Mouse (Mus musculus): ENCODE measurements around the gene Osbpl10.

Gene Osbpl10

GRCm38 (mm10) chr9:115034788-115035187 is 56.4 kb downstream of the Osbpl10 start:
- DNase-seq = no peak

DNA sequence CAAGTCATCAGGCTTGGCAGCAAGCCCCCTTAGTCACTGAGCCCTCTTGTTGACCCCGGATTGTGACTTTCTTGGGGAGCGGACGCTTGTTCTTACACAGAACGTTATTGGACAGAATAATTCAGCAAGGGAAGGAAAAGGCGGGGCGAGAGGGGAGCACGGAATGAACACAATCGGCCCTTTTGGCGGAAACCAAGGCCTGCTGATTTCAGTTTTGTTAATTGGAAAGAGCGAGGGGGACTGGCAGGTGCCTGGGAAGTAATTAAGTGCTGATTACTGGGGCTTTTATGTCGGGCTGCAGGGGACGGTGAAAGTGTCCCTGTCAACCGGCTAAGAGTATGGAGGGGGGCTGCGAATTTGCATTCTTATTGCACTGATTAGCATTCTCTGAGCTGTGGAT is 59.8 kb downstream of the Osbpl10 start:
- peak in 1 of 2 experiments; percentile 15 for DNase-seq

GRCm38 (mm10) chr9:115038686-115039085 is 60.3 kb downstream of the Osbpl10 start:
- DNase-seq = no peak

GRCm38 (mm10) chr9:115039245-115039644 is 60.9 kb downstream of the Osbpl10 start:
- no peak for DNase-seq

GRCm38 (mm10) chr9:115042571-115042970 is 64.2 kb downstream of the Osbpl10 start:
- DNase-seq = no peak

- no peak for DNase-seq
These were observed 64.8 kb downstream of the Osbpl10 start for GRCm38 (mm10) chr9:115042971-115043706.

GRCm38 (mm10) chr9:115043881-115044770 is 65.8 kb downstream of the Osbpl10 start:
- peak in 1 of 2 experiments; percentile 14 for DNase-seq

DNA sequence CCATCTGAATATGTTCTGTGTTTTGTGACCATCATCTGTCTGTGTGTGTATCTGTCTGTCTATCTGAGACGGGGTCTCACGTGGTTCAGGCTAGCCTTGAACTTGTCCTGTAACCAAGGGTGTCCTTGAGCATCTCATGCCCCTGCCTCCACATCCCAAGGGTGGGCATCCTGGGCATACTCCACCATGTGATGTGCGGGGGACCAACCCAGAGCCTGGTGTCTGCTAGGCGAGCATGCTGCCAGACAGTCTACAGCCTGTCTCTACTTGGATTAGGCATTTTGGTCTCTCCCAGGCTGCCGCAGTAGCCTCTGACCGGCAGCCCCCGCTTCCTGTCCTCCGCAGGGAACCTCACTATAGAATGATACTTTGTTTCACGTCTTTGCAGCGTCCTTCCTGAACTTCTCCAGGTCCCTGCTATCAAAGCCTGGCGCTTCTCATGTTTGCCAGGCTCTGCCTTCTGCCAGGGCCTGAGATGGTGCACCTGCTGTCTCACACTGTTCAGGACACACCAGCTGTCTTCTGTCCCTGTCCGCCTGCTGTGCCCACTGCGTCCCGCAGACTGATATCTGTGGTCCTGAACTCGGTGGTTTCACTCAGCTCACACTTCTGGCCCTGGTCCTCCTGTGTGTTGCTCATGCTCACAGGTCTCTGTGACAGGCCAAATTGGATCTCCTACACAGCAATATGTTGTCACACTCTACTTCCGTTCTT is 66.9 kb downstream of the Osbpl10 start:
- no peak for DNase-seq

DNA sequence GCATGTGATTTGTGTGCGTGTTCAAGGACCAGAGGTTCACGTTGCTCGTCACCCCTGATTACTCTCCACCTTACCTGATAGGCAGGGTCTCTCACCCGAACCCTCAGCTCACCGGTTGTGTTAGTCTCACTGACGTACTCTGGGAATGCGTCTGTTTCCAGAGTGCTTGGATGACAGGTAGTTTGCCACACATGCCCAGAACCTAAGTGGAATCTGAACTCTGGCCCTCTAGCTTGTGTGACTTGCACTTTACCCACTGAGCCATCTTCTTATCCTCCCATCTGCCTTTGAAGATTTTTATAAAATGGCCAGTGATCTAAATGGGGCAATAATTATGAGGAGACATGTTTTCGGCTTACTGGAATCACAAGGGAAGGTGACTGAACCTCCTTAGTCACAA is 68.3 kb downstream of the Osbpl10 start:
- peak; percentile 38 to 66 for DNase-seq

DNA sequence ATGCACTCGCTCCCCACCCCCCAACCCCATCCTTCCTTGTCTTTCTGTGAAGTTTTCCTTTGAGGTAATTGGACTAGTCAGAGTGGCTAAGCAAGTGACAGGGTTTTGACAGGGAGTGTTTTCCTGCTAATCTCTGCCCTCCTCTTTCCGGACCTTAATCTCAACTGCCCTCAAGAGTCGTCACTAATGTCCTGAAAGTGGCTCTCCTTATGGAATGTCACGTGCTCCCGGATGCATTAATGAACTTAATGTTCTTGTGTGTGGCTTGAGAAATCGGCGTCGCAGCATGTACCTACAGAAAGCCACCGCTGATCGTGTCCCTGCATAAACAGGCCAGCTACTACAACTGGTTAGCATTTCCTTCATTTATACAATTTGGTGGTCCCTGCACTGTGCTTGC is 70.0 kb downstream of the Osbpl10 start:
- peak; percentile 7 to 46 for DNase-seq

DNA sequence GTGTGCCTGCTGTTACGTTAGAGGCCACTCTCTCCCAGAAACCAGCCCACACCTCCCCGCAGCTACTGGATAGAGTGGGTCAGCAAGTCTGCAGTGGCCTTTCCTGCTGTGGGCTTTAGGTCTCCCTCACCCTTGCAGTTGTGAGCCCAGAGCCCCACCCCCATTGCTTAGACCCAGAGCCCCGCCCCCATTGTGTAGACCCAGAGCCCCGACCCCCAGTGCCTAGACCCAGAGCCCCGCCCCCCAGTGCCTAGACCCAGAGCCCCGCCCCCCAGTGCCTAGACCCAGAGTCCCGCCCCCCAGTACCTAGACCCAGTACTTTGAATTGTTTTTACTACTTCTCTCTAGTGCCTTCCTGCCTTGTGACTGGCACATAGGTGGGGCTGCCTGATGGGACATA is 70.5 kb downstream of the Osbpl10 start:
- no peak for DNase-seq

DNA sequence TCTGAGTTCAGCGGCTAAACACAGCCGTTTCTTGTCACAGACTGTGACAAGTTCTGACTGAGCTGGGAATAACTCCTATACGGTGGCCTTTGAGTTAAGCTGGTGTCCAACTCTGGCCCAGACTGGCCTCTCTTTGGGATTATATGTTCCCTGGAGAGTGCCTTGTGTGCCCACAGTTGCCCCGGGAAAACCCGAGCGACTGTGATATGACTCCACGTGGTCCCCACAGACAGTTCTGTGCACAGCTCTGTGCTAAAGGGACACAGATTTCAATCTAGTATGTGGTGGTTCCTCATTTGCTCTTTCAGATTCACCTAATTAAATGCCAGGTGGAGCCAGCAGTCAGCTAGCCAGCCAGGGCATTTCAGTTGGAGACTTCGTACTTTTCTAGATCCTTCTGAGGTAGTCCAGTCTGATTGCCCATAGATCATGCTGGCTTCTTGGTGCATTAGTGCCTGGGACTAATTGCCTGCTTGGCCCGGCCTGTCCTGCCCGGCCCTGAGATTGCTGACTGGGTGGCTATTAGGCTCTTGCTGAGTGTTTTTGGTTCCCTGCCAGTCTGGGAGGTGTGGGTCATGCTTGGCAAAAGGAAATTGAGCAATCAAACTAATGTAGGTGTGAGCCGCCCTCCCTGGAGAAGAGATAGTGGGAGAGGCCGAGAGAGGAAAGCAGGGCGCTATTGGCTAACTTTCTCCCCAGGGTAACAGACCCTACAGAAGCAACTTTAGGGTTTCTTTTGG is 71.8 kb downstream of the Osbpl10 start:
- peak; percentile 88 to 94 for DNase-seq

DNA sequence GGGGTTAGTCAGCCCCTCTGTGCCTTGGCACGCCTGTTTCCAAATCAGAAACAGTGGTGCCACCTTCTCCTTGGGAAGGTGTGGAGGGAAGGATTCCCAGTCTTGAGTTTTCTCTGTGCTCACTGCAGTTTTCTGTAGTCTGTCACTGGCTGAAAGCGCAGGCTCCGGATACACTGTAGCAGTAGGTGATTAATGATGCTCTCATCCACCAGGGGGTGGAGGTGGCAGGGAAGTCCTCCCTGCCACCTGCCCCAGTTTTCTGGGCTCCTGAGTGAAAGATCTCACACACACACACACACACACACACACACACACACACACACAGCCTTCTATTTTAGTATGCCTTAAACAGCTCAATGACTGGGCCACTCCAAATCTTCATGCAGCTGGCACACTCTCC is 73.6 kb downstream of the Osbpl10 start:
- DNase-seq = no peak

DNA sequence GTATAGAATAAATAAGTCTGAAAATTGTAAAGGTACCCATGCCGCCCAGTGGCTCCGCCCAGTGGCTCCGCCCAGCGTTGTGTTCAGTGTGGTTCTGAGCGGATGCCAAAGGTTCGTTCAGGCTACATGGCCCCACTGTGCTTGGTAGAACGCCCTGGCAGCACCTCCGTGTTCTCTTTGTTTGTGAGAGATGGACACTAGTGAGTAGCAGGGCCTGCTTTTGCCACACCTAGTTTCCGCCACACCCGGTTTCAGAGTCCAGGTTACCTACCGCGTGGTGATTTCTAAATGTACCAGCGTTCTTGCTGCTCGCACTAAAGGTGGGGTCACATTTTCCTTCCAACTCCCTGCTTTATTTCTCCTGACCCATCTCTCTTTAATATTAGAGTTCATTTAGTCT is 75.4 kb downstream of the Osbpl10 start:
- peak in 1 of 2 experiments; percentile 39 for DNase-seq

DNA sequence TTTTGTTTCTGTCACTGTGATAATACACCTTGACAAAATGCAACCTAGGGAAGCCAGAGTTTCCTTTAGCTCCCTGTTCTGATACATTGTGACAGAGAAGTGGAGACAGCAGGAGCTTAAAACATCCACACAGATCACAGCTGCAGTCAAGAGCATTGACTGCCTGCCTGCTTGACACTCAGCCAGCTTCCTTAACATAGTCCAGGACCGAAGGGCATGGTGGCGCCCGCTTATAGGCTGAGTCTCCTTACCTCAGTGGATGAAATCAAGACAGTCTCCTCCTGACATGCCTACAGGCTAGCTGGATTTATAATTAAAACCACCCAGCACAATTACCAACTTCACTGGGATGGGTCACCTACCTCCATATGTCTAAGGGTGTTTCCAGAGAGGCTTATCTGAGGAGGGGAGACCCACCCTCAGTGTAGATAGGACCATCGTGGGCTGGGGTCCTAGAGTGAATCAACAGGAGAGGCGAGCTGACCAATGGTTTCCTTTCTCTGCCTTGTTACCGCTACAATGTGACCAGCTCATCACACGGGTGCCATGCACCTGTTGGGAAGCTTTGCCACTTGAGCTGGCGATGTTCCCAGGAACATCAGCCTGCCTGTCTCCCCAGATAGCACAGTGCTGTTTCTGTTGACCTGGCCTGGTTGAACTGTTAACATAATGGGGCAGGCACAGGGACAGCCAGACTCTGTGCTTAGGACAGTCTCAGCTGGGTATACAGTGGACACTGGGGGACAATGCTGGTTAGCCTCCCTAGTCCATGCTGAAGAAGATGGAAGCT is 76.9 kb downstream of the Osbpl10 start:
- DNase-seq = peak in 1 of 2 experiments; percentile 38

DNA sequence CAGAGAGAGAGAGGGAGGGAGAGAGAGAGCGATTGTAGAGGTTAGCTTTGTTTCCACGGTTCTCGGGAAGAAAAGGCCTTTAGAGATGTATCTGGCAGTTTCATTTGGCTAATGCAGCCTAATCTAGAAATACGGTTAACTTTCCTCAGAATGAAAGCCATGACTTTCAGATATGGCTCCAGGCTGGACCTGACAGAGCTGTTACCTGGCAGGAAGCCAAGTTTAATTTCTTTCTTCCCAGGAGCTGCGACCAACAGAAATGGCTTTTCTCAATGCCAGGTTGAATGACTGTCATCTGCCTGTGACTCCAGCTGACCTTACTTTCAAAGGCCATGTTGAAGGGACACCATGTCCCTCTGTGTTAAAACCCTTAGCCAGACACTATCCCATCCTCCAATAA is 80.4 kb downstream of the Osbpl10 start:
- DNase-seq = no peak

DNA sequence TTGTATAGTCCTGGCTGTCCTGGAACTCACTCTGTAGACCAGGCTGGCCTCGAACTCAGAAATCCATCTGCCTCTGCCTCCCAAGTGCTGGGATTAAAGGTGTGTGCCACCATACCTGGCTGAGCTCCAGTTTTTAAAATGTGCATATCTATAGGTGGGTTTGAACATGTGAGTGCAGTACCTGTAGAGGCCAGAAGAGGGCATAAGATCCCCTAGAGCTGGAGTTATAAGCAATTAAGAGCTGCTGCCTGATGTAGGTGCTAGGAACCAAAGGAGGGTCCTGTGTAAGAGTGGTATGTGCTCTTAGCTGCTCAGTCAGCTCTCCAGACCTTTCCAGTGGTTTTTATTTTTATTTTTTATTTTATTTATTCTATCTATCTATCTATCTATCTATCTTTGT is 86.5 kb downstream of the Osbpl10 start:
- no peak for DNase-seq

GRCm38 (mm10) chr9:115067071-115067470 is 88.7 kb downstream of the Osbpl10 start:
- DNase-seq = no peak

DNA sequence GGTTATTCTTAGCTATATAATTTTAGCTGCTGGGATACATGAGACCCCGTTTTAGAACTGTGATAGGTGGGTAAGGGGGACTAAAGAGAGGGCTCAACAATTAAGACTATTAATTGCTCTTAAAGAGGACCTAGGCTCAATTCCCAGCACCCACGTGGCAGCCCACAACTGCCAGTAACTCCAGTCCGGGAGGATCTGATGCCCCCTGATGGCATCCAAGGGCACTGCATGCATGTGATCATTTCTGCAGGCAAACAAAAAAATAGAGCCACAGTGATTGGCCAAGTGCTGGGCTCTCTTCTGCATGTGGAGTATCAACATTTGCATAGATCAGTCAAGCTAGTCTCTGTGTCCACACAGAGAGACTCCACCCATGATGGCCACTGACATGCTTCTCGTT is 96.8 kb downstream of the Osbpl10 start:
- no peak for DNase-seq

DNA sequence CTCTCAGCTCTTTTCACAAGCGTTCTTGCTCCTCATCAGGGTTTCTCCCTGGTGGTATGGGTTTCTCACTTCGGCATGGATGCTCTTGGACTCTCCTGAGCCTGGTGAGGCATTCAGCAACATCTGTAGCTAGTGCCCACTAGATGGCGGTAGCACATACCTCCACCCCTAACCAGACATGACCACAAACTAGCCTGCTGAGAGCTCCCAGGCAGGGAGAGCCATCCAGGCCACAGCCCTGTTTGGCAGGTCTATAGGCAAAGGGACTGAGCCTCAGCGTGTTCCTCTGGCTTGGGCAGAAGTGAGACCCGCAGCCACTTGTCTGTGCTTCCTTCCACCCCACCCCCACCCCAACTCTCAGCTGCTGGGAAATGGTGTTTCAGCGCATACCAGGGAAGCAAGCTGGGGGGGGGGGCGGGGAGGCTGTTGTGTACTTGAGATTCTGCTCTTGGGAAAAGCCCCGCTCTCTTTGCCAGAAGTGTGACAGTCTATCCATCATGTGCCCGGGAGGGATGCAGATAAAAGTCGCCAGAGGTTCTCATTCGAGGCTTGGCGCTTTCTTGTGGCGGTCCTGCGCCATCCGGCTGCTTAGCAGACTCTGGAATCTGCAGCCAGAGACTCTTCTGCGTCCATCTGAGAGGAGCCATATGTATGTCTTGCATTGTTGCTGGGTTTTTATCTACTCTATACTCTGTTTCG is 110.1 kb downstream of the Osbpl10 start:
- peak; percentile 76 to 81 for DNase-seq

GRCm38 (mm10) chr9:115089644-115090043 is 111.3 kb downstream of the Osbpl10 start:
- DNase-seq = no peak
